Mouse (Mus musculus): ENCODE results near the gene Olfr692.

DNA sequence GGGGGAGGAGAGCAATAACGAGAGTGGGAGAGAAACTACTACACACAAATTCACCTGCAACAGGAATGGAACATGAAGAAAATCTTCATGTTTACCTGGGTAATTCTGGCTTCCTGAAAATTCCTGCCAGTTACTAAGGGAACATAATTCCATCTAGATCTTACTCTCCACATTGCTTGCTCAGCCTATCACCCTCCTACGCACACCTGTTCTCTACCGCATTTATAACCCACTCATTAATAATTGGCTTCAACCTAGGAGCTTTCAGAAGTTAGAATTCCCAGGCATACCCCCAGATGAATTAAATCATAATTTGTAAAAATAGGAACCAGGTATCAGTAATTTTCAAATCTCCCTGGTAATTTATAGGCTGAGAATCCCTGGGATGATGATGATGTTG lies 5.9 kb downstream of the Olfr692 start:
- TF ChIP-seq CTCF (conservative IDR thresholded peaks at IDR 0.05; ENCODE audit: low read length) (no peak), NANOG (IDR thresholded peaks at IDR 0.05; ENCODE audit: borderline replicate concordance, low read length) (no peak)

Data from E14TG2a.4 (cell line).